Mouse (Mus musculus) hindlimb bud, embryonic 11.5 days (tissue): ENCODE results near the gene Lap3.

Experiments
- DNase-seq: peaks from one replicate; pipeline ENCODE4 v3.0.0-alpha.2; 2012; ENCODE audit warnings: low read depth, low spot score; ENCODE audit errors: extremely low spot score

Lap3 gene

GRCm38 (mm10) chr5:45495429-45495975 lies 2.3 kb downstream of the Lap3 start:
- DNase-seq, result no peak

- no peak for DNase-seq
These were observed 2.9 kb downstream of the Lap3 start for GRCm38 (mm10) chr5:45496042-45496441.

- DNase-seq, result no peak
These were observed 3.3 kb downstream of the Lap3 start for GRCm38 (mm10) chr5:45496479-45496878.

- no peak for DNase-seq
These were observed 3.9 kb downstream of the Lap3 start for GRCm38 (mm10) chr5:45496930-45497550.

- no peak for DNase-seq
These were observed 4.4 kb downstream of the Lap3 start for GRCm38 (mm10) chr5:45497564-45497963.

- DNase-seq, result no peak
These were observed 16.9 kb downstream of the Lap3 start for GRCm38 (mm10) chr5:45510071-45510470.

- no peak for DNase-seq
These were observed 19.7 kb downstream of the Lap3 start for GRCm38 (mm10) chr5:45512908-45513307.

- no peak for DNase-seq
These were observed 20.3 kb downstream of the Lap3 start for GRCm38 (mm10) chr5:45513511-45513910.

GRCm38 (mm10) chr5:45514599-45514998 lies 21.4 kb downstream of the Lap3 start:
- DNase-seq, result no peak

- DNase-seq, result no peak
These were observed 22.1 kb downstream of the Lap3 start for GRCm38 (mm10) chr5:45515151-45515743.

GRCm38 (mm10) chr5:45519960-45520808 lies 27.0 kb downstream of the Lap3 start, which contains the start of gene Med28:
Med28 (plus strand) TSS chr5:45520229.
- peak; percentile 64 for DNase-seq

GRCm38 (mm10) chr5:45520809-45521110 lies 27.6 kb downstream of the Lap3 start:
- DNase-seq, result no peak

GRCm38 (mm10) chr5:45521601-45522000 lies 28.4 kb downstream of the Lap3 start:
- no peak for DNase-seq

GRCm38 (mm10) chr5:45525101-45525500 lies 31.9 kb downstream of the Lap3 start:
- no peak for DNase-seq

- DNase-seq, result no peak
These were observed 33.2 kb downstream of the Lap3 start for GRCm38 (mm10) chr5:45526338-45526737.

GRCm38 (mm10) chr5:45529696-45530095 lies 36.5 kb downstream of the Lap3 start:
- DNase-seq, result no peak

GRCm38 (mm10) chr5:45534319-45535098 lies 41.3 kb downstream of the Lap3 start:
- no peak for DNase-seq

- no peak for DNase-seq
These were observed 42.0 kb downstream of the Lap3 start for GRCm38 (mm10) chr5:45535177-45535576.

- DNase-seq, result no peak
These were observed 46.3 kb downstream of the Lap3 start for GRCm38 (mm10) chr5:45539502-45539901.

- no peak for DNase-seq
These were observed 50.2 kb downstream of the Lap3 start for GRCm38 (mm10) chr5:45543374-45543773.

GRCm38 (mm10) chr5:45549586-45549985 lies 56.4 kb downstream of the Lap3 start:
- DNase-seq, result no peak
